Mouse (Mus musculus) c-Kit-positive CD71-negative TER-119-negative erythroid progenitor cells, embryonic 14.5 days (primary cell): ENCODE results near the gene Dcx.

Experiments
- DNase-seq: peaks from one replicate; pipeline ENCODE4 v3.0.0-alpha.2; 2013; ENCODE audit warnings: low read depth

Dcx gene

GRCm38 (mm10) chrX:143932958-143933357 is at the start of gene Dcx:
Gene Dcx (minus strand): TSS chrX:143933311.
- DNase-seq, result no peak

DNA sequence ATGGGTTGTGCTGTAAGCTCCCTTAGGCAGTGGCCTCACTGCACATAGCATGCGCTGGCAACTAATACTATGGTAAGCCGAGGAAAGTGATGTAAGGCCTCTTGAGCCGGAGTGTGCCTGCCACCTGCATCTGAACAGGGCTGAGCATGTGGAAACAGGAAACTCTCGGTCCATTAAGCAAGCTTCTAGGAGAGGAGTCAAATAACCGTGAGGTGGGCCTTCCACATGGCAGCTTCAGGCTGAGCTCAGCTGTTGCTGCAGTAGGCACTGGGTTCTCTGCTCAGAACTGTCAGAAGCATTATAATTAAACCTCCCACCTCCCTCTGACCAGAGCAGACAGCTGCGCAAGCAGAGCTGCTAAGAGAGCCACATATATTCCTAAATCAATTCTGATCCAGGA is 33.1 kb upstream of the Dcx start:
- no peak for DNase-seq

DNA sequence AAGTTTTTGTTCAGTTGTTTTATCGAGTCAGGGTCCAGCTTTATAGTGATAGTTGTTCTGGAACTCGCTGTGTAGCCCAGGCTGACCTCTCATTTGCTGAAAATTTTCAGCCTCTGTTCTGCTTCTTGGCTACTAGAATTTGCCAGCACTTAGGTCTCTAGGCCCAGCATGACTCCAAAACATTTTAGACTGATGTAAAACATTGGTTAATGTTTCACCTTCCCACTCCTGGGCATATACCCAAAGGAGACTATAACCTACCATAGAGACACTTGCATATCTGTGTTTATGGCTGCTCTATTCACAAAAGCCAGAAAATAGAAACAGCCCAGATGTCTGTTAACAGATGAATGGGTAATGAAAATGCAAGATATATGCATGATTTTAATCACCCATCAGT is 560 bp upstream of the Dcx start:
- DNase-seq, result no peak

DNA sequence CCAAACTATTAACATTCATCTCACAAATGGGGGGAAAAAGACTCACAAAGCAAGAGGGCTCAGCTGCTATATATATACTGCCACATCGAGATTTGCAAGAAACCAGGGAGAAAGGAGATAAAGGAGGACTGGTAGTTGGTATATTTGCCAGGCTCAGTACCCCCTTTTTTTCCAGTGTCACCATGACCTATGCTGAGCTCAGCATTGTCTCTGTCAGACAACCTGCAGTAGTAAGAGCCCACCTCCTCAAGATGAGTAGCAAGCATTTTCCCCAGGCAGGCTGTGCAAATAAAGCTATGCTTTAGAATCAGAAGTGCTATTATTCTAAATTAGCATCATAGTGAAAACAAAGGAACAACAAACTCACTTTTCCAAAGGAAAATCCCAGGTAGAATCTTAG is 581 bp downstream of the Dcx start:
- DNase-seq, result no peak

GRCm38 (mm10) chrX:143931400-143932185 is 1.5 kb downstream of the Dcx start:
- no peak for DNase-seq

DNA sequence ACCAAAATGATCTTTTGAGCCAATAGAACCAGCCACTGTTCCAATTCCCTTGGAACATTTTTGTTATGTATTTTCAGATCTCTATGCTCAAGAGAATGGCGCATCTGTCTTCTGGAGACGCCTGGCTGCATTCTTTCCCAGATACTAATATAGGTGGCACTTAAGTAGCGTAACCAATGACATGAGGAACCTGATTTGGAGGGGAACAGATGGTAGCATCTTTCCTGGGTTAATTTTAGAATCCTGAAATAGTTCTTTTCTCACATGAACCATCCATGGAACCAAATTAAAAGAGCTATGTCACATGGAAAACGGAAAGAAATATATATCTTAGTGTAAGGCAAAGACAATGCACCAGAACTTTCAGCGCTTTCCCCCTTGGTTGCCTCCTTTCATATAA is 11.0 kb downstream of the Dcx start:
- DNase-seq, result no peak

- DNase-seq, result no peak
Observed at GRCm38 (mm10) chrX:143906699-143907471, 26.2 kb downstream of the Dcx start.

- peak; percentile 3 for DNase-seq
Observed at GRCm38 (mm10) chrX:143904689-143905088, 28.4 kb downstream of the Dcx start.

DNA sequence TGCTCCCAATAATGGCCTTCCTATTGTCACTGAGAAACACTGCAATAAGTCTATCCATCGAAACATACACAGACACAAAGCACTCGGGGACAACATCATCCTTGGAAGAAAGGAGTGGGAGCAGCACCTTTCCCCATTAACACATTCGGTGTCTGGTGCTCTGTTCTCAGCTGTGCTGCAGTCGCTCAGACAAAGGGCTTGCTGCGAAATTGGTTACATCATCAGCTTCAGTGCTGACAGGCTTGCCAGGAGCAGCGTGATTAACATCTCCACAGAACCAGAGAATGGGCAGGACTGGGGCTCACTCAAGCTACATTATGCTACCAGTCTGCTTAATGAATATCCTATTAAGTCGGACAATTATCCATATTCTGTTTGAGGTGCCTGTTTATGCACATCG is 30.8 kb downstream of the Dcx start:
- DNase-seq, result no peak

DNA sequence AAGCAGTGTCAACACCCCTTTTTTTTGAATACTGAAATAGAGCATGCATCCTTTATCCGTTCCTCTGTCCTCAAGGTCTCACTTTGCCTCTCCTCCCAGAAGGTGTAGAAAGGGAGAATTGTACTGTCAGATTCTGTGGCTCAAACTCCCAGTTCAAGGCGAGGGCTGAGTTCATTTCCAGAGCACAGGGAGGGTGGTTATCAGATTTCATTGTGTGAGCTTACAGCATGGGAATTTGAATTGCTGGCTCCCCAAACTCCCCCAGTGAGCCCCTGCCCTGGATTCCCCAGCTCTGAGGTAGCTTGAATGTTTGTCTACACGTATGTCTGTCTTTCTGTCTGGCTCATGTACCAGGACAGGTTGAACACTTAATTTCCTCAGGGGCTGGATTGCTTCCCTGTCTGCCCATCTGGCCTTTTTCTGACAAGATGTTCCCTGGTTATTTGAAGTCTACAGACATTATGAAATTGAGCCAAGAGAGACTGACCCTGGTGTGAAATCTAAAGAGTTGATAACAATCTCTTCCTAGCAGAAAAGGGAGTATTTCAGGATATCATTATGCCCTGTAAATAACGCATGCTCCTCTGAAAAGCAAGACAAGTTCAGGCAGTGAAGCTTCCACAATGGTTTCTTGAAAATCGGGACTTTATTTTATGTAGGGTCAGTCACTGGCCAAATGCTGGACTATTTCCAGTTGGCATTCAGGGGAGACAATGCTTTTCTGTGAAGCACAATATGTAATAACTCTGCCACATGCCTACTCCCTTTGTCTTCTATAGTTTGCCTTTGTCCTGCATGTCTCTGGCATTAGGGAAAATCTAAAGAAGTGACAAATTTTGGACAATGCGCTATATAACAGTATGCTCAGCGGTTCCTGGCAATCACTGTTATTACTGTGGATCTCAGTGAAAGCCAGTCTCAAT is 35.5 kb downstream of the Dcx start:
- no peak for DNase-seq

- DNase-seq, result no peak
Observed at GRCm38 (mm10) chrX:143896936-143897335, 36.2 kb downstream of the Dcx start.

DNA sequence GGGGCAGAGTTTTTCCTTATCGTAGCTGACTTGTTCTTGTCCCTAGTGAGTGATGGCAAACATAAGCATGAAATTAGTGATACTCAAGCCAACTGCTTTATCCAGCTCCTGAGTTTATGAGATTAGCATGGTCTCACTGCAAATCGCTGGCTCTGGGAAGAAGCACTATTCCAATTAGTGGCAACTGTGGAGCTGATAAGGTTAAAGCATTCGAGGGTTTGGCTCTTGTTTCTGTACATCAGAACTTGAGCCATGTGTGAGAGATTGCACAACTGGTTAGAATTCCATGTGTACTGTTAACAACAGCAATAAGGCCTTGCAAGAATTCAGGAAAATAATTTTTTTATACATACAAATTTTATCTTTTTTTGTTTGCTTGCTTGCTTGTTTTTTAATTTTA is 39.9 kb downstream of the Dcx start:
- DNase-seq, result no peak

- DNase-seq, result no peak
Observed at GRCm38 (mm10) chrX:143885765-143886164, 47.3 kb downstream of the Dcx start.

- no peak for DNase-seq
Observed at GRCm38 (mm10) chrX:143884953-143885352, 48.2 kb downstream of the Dcx start.

DNA sequence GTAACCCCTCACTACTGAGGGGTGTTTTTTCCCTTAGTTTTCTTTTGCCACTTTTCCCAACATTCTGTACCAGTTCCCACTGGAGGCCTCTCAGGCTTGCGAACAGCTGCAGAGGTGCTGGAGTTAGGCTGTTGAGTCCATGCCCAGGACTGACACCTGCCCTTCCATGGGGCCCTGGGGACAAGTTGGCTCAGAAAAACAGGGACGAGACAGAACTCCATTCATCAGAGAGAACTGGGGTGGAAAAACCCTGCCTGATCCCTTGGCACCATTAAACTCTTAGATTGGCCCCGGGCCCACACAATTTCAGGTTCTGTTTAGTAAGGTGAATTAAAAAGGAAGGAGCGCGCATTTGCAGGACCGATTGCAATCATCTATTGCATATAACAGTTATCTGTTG is 48.8 kb downstream of the Dcx start:
- no peak for DNase-seq

DNA sequence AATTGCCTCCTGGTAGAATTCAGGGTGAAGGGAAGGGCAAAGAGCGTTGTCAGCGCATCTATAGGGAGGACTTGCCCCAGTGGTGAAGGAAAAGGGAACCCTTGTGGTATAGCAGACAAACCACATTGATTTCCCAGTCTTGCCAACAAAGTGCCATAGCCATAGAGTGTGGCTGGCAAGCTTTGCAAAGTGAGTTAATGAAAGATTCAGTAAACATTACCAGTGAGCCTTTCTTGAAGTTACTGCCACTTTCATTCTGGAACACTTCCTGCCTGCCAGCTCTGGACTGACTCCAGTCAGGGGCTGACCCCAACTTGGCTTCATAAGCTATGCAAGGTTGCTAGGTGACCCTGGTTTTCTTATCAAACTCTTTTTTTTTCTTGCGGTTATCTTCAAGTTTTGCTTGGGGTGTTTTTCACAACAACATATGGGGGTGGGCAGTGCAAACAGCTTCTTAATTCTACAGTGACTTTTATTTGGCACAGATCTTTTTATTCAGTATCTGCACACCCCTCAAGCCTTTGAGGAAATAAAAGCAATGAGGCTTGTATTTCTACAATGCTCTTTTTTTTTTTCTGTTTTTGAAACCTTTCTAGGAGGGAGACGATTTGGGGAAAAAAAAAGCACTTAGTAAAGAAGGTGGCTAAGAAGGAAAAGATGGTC is 51.2 kb downstream of the Dcx start:
- DNase-seq, result no peak

DNA sequence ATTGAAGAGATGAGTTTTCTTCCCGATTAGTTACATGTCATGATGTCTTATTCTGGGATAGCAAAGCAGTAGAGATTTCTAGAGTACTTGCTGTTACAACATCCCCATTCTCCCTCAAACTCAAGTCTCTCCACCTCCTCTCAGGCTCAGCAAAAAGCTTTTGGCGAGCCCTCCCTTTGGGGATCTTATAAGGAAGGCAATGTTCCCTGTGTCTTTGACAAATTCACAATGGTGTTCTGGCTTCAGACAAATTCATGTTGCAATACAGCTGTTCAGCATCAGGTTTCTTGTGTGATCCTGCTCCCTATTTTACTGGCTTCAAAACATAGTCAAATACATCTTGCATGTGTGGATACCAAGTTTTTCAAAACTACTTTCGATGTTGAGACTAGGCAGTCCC is 53.5 kb downstream of the Dcx start:
- DNase-seq, result no peak

GRCm38 (mm10) chrX:143867129-143867664 is 65.9 kb downstream of the Dcx start:
- DNase-seq, result no peak

DNA sequence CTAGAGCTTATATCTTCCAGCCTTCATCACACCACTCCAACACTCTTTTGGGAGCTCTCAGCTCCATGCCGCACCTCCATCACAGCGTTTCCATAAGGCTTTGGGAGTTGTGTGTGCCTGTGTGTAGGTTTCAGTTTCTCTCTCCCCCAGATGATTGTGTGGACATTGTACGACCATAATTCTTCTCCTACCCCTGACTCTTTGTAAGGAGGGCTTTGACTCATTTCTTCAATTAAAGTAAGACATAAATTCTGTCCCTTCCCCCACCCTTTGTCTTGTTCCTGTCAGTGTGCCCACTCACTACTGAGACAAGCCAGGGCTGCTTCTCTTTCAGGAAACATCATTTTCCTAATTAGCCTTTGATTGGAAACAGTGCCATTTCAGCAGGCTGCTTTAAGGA is 81.8 kb downstream of the Dcx start:
- DNase-seq, result no peak

DNA sequence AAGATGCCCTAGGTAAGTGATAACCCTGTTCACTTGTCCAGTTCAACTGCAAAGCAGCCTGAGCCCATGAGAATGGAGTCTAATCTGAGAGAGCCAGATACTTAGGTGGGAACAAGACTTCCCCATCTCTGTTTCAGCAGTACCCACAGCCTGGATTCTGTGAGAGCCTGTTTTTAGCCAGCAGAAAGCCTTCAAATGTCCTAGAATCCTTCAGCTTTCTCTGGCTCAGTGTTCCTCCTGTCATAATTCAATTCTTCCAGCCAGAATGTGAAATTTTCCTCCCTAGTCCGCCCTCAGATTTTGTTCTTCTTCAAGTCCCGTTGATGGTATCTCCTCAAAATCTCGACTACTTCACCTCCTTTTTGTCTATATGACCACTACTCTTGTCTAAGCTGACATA is 83.1 kb downstream of the Dcx start:
- DNase-seq, result no peak

DNA sequence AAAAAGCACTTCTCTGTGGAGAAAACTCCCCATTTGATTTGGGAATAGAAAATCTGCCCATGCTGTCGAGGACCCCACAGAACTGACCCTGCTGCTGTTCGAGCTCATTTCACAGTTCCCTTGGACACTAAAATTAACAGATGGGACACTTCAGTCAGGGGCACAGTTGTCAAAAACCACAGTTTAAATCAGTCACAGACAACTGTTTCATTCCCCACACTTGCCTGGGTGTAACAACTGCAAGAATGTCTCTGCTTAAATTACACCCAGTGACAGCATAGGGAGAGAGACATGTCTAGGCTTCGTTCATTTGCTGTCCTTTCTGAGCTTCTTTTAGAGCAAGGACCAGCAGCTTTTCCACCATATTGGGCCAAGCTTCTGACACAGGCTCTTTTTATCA is 86.5 kb downstream of the Dcx start:
- DNase-seq, result no peak

GRCm38 (mm10) chrX:143827212-143827611 is 105.9 kb downstream of the Dcx start, which contains the start of gene Capn6:
Gene Capn6 (minus strand): TSS chrX:143827414.
- DNase-seq, result no peak
